Mouse (Mus musculus): Measurements from ENCODE around the gene Slc7a8.
"Not testable (repeated sequence)": the region's sequence is repeated elsewhere in the genome, so short reads cannot be mapped to it uniquely, and the experiment has no call there.

- TF ChIP-seq GATA1, TAL1 (IDR thresholded peaks at IDR 0.05; ENCODE audit: low read length): not testable (repeated sequence)
Measured at GRCm38 (mm10) chr14:54766937-54767336, 14.8 kb downstream of the Slc7a8 start.

Data from erythroblast, embryonic 14.5 days (primary cell).